Mouse (Mus musculus): ENCODE measurements around the gene Large2. TPM values are rescaled to one million over a fixed set of nuclear protein-coding genes. Genes with fewer than 3 reads are reported as not detected.

Gene Large2
- polyA plus RNA-seq, 1 experiment from 2014 or later, result 2.5 TPM

- H3K4me3 ChIP-seq (replicated peaks), result peak overlapping the region; percentile 85
- H3K4me1 ChIP-seq (replicated peaks), result peaks cover 66% of the 10 kb centered on the region
- H3K9me3 ChIP-seq, result no peaks in the 10 kb centered on the region
- no peaks in the 10 kb centered on the region for H3K27me3 ChIP-seq
- H3K27ac ChIP-seq, result peak overlapping the region; percentile 90
- 30% methylated on average over 3 of the region's 3 CpGs for WGBS
- no peak for ATAC-seq
- peak overlapping the region; percentile 93 for H3K9ac ChIP-seq (replicated peaks)
- H3K4me2 ChIP-seq (replicated peaks), result peak overlapping the region; percentile 79
- peaks cover 47% of the 10 kb centered on the region for H3K36me3 ChIP-seq
Measured at GRCm38 (mm10) chr2:92388081-92388517, 13.4 kb upstream of the Large2 start.

- Histone ChIP-seq H3K9ac (replicated peaks) (peak overlapping the region; percentile 93), H3K4me1 (replicated peaks) (peaks cover 61% of the 10 kb centered on the region), H3K27ac (no peak overlapping the region), H3K36me3 (peaks cover 51% of the 10 kb centered on the region), H3K4me2 (replicated peaks) (peak overlapping the region; percentile 79), H3K4me3 (replicated peaks) (peak overlapping the region; percentile 85), H3K9me3 (no peaks in the 10 kb centered on the region), H3K27me3 (no peaks in the 10 kb centered on the region)
- ATAC-seq, result no peak
- 69% methylated on average over 4 of the region's 4 CpGs for WGBS
Measured at GRCm38 (mm10) chr2:92387646-92388045, 13.0 kb upstream of the Large2 start.

- Histone ChIP-seq H3K9ac (replicated peaks) (peak overlapping the region; percentile 93), H3K4me1 (replicated peaks) (peaks cover 54% of the 10 kb centered on the region), H3K4me2 (replicated peaks) (peak overlapping the region; percentile 79; the same call in 1 of the 2 replicates), H3K9me3 (no peaks in the 10 kb centered on the region), H3K36me3 (peaks cover 58% of the 10 kb centered on the region), H3K27me3 (no peaks in the 10 kb centered on the region), H3K4me3 (replicated peaks) (peak overlapping the region; percentile 85; the same call in 1 of the 2 replicates), H3K27ac (no peak overlapping the region)
- ATAC-seq, result no peak
- 93% methylated on average over 30 of the region's 30 CpGs for WGBS
Measured at GRCm38 (mm10) chr2:92386821-92387570, 12.3 kb upstream of the Large2 start.

GRCm38 (mm10) chr2:92385113-92386051 is 10.7 kb upstream of the Large2 start:
- H3K9ac ChIP-seq (replicated peaks), result no peak overlapping the region
- peaks cover 74% of the 10 kb centered on the region for H3K36me3 ChIP-seq
- H3K27me3 ChIP-seq, result no peaks in the 10 kb centered on the region
- no peak for ATAC-seq
- no peak overlapping the region for H3K4me3 ChIP-seq (replicated peaks)
- H3K4me2 ChIP-seq (replicated peaks), result no peak overlapping the region
- H3K9me3 ChIP-seq, result no peaks in the 10 kb centered on the region
- 89% methylated on average over 22 of the region's 22 CpGs for WGBS
- H3K4me1 ChIP-seq (replicated peaks), result peaks cover 38% of the 10 kb centered on the region
- no peak overlapping the region for H3K27ac ChIP-seq

GRCm38 (mm10) chr2:92384101-92384500 is 9.4 kb upstream of the Large2 start:
- no peaks in the 10 kb centered on the region for H3K27me3 ChIP-seq
- WGBS, result 82% methylated on average over 4 of the region's 4 CpGs
- H3K9ac ChIP-seq (replicated peaks), result no peak overlapping the region
- H3K27ac ChIP-seq, result no peak overlapping the region
- no peak overlapping the region for H3K4me2 ChIP-seq (replicated peaks)
- H3K4me3 ChIP-seq (replicated peaks), result no peak overlapping the region
- H3K9me3 ChIP-seq, result no peaks in the 10 kb centered on the region
- H3K36me3 ChIP-seq, result peaks cover 87% of the 10 kb centered on the region
- peaks cover 29% of the 10 kb centered on the region for H3K4me1 ChIP-seq (replicated peaks)
- no peak for ATAC-seq

- Histone ChIP-seq H3K36me3 (peaks cover 100% of the 10 kb centered on the region), H3K4me3 (replicated peaks) (no peak overlapping the region), H3K4me1 (replicated peaks) (peaks cover 18% of the 10 kb centered on the region), H3K9ac (replicated peaks) (no peak overlapping the region), H3K9me3 (no peaks in the 10 kb centered on the region), H3K27me3 (no peaks in the 10 kb centered on the region), H3K27ac (no peak overlapping the region), H3K4me2 (replicated peaks) (no peak overlapping the region)
- WGBS, result 93% methylated on average over 4 of the region's 4 CpGs
- no peak for ATAC-seq
Measured at GRCm38 (mm10) chr2:92382759-92383158, 8.1 kb upstream of the Large2 start.

GRCm38 (mm10) chr2:92381901-92382588 is 7.4 kb upstream of the Large2 start, which contains the start of gene 1700029I15Rik:
Gene 1700029I15Rik, plus strand, starts transcription at chr2:92382538.
- WGBS, result 85% methylated on average over 5 of the region's 5 CpGs

GRCm38 (mm10) chr2:92381161-92381560 is 6.5 kb upstream of the Large2 start:
- no peak overlapping the region for H3K4me3 ChIP-seq (replicated peaks)
- H3K36me3 ChIP-seq, result peaks cover 91% of the 10 kb centered on the region
- H3K9me3 ChIP-seq, result no peaks in the 10 kb centered on the region
- no peak for ATAC-seq
- no peak overlapping the region for H3K4me2 ChIP-seq (replicated peaks)
- peak overlapping the region; percentile 51; the same call in 1 of the 2 replicates for H3K27ac ChIP-seq
- H3K9ac ChIP-seq (replicated peaks), result no peak overlapping the region
- no peaks in the 10 kb centered on the region for H3K27me3 ChIP-seq
- H3K4me1 ChIP-seq (replicated peaks), result peaks cover 12% of the 10 kb centered on the region
- WGBS, result 84% methylated on average over 5 of the region's 5 CpGs

More at GRCm38 (mm10) chr2:92381901-92382588, 7.4 kb upstream of the Large2 start, which contains the start of gene 1700029I15Rik:
- no peak within 1 kb of the TSS for H3K4me2 ChIP-seq (replicated peaks)
- H3K27me3 ChIP-seq, result no peaks in the 10 kb centered on the region
- no peaks in the 10 kb centered on the region for H3K9me3 ChIP-seq
- no peak within 1 kb of the TSS for H3K27ac ChIP-seq
- peaks cover 100% of the 10 kb centered on the region for H3K36me3 ChIP-seq
- no peak for ATAC-seq
- H3K4me3 ChIP-seq (replicated peaks), result no peak within 1 kb of the TSS
- no peak within 1 kb of the TSS for H3K9ac ChIP-seq (replicated peaks)
- H3K4me1 ChIP-seq (replicated peaks), result peaks cover 11% of the 10 kb centered on the region; the same call in 1 of the 2 replicates

GRCm38 (mm10) chr2:92380495-92381050 is 5.9 kb upstream of the Large2 start:
- peak overlapping the region; percentile 51; the same call in 1 of the 2 replicates for H3K27ac ChIP-seq
- no peaks in the 10 kb centered on the region for H3K9me3 ChIP-seq
- WGBS, result 76% methylated on average over 6 of the region's 6 CpGs
- H3K4me2 ChIP-seq (replicated peaks), result no peak overlapping the region
- no peaks in the 10 kb centered on the region for H3K27me3 ChIP-seq
- no peak for ATAC-seq
- H3K4me3 ChIP-seq (replicated peaks), result no peak overlapping the region
- peaks cover 85% of the 10 kb centered on the region for H3K36me3 ChIP-seq
- 0 out of 2 replicates have a peak overlapping the region, but pooled peaks have one; percentile 14 for H3K9ac ChIP-seq (replicated peaks)
- H3K4me1 ChIP-seq (replicated peaks), result peaks cover 12% of the 10 kb centered on the region

- H3K27me3 ChIP-seq, result no peaks in the 10 kb centered on the region
- H3K4me3 ChIP-seq (replicated peaks), result no peak overlapping the region
- H3K9ac ChIP-seq (replicated peaks), result 0 out of 2 replicates have a peak overlapping the region, but pooled peaks have one; percentile 14
- peaks cover 12% of the 10 kb centered on the region for H3K4me1 ChIP-seq (replicated peaks)
- no peak for ATAC-seq
- no peaks in the 10 kb centered on the region for H3K9me3 ChIP-seq
- H3K36me3 ChIP-seq, result peaks cover 79% of the 10 kb centered on the region
- WGBS, result 79% methylated on average over 17 of the region's 17 CpGs
- H3K4me2 ChIP-seq (replicated peaks), result no peak overlapping the region
- H3K27ac ChIP-seq, result no peak overlapping the region
Measured at GRCm38 (mm10) chr2:92379783-92380494, 5.3 kb upstream of the Large2 start.

GRCm38 (mm10) chr2:92377320-92377719 is 2.7 kb upstream of the Large2 start:
- H3K27ac ChIP-seq, result no peak overlapping the region
- H3K4me3 ChIP-seq (replicated peaks), result no peak overlapping the region
- H3K9ac ChIP-seq (replicated peaks), result no peak overlapping the region
- WGBS, result 94% methylated on average over 7 of the region's 7 CpGs
- no peak overlapping the region for H3K4me2 ChIP-seq (replicated peaks)
- no peaks in the 10 kb centered on the region for H3K9me3 ChIP-seq
- H3K4me1 ChIP-seq (replicated peaks), result peaks cover 35% of the 10 kb centered on the region
- peaks cover 52% of the 10 kb centered on the region for H3K36me3 ChIP-seq
- ATAC-seq, result no peak
- no peaks in the 10 kb centered on the region for H3K27me3 ChIP-seq

Measured in midbrain, embryonic 13.5 days (tissue).